Mouse (Mus musculus) midbrain, embryonic 16.5 days (tissue): ENCODE data around the gene Olfr32. TPM values are rescaled to one million over a fixed set of nuclear protein-coding genes. Genes with fewer than 3 reads are reported as not detected.
"Not testable (repeated sequence)": the region's sequence is repeated elsewhere in the genome, so short reads cannot be mapped to it uniquely, and the experiment has no call there.

ENCODE experiments used
- ATAC-seq: fragments of 200-750 bp; cut with Nextera tagmentation; 2 replicates; pipeline ENCODE4 v1.8.0; 2017; ENCODE audit warnings: moderate TSS enrichment
- H3K27ac ChIP-seq: fragments of 300-500 bp; sonication (generic); 2 replicates; pipeline ENCODE4 v1.5.1; 2014; ENCODE audit warnings: mild to moderate bottlenecking, low read length, mixed read lengths
- H3K27me3 ChIP-seq: fragments of 300-500 bp; sonication (generic); 2 replicates; pipeline ENCODE4 v1.6.1; 2014; ENCODE audit warnings: low read depth, low read length, mixed read lengths; ENCODE audit not compliant: control insufficient read depth, insufficient read depth
- H3K36me3 ChIP-seq: fragments of 300-500 bp; sonication (generic); 2 replicates; pipeline ENCODE4 v1.6.1; 2014; ENCODE audit warnings: mild to moderate bottlenecking, low read length, moderate library complexity, mixed read lengths; ENCODE audit not compliant: control insufficient read depth, insufficient read depth
- H3K4me1 ChIP-seq: fragments of 300-500 bp; sonication (generic); 2 replicates; pipeline ENCODE4 v1.6.1; 2014; ENCODE audit warnings: mild to moderate bottlenecking, low read length, mixed read lengths; ENCODE audit not compliant: control insufficient read depth, insufficient read depth
- H3K4me2 ChIP-seq: fragments of 300-500 bp; sonication (generic); 2 replicates; pipeline ENCODE4 v1.6.1; 2014; ENCODE audit warnings: mild to moderate bottlenecking, low read length, mixed read lengths
- H3K4me3 ChIP-seq: fragments of 300-500 bp; sonication (generic); 2 replicates; pipeline ENCODE4 v1.5.1; 2014; ENCODE audit warnings: low read depth, mild to moderate bottlenecking, low read length, moderate library complexity, mixed read lengths
- H3K9ac ChIP-seq: fragments of 300-500 bp; sonication (generic); 2 replicates; pipeline ENCODE4 v1.6.1; 2014; ENCODE audit warnings: low read depth, low read length, mixed read lengths
- H3K9me3 ChIP-seq: fragments of 300-500 bp; sonication (generic); replicated peaks from 2 replicates; pipeline ENCODE4 v1.6.1; 2014; ENCODE audit warnings: mild to moderate bottlenecking, low read length, mixed read lengths; ENCODE audit not compliant: control insufficient read depth, poor library complexity, severe bottlenecking
- WGBS: fragments of 180-500 bp; shearing (Covaris S2); extraction: QIAGEN DNeasy Blood & Tissue Kit; methylation state at CpG from one replicate; pipeline ENCODE4 v1.1.7; 2014; 5-methylcytosine and 5-hydroxymethylcytosine counted together
- polyA plus RNA-seq: library from polyadenylated mRNA; unstranded; fragments of >200 nt; fragmentation: Nextera tagmentation; extraction: Ambion mirVana; gene quantifications from 2 replicates; pipeline ENCODE4 v1.2.1, GENCODE M21; 2015

Gene Olfr32
- polyA plus RNA-seq, result not detected in 2 replicates

- H3K27ac ChIP-seq, result no peak within 1 kb of the TSS
- no peak for ATAC-seq
- no peaks in the 10 kb centered on the region for H3K9me3 ChIP-seq
- no peaks in the 10 kb centered on the region for H3K27me3 ChIP-seq
- H3K36me3 ChIP-seq, result no peaks in the 10 kb centered on the region
- no peak within 1 kb of the TSS for H3K9ac ChIP-seq
- no peaks in the 10 kb centered on the region for H3K4me1 ChIP-seq
- H3K4me3 ChIP-seq, result no peak within 1 kb of the TSS
- H3K4me2 ChIP-seq, result no peak within 1 kb of the TSS
Measured at GRCm38 (mm10) chr2:90142196-90142595, at the start of gene Olfr32. Olfr32 (minus strand) TSS chr2:90142296.

- H3K4me3 ChIP-seq, H3K27ac ChIP-seq, H3K27me3 ChIP-seq, H3K4me1 ChIP-seq, H3K4me2 ChIP-seq, ATAC-seq, H3K36me3 ChIP-seq, H3K9me3 ChIP-seq, H3K9ac ChIP-seq: not testable (repeated sequence)
- no CpG with 5 or more reads among the region's 5 CpGs for WGBS
Measured at GRCm38 (mm10) chr2:90187082-90187481, 45.0 kb upstream of the Olfr32 start.

GRCm38 (mm10) chr2:90186082-90186481, 44.0 kb upstream of the Olfr32 start:
- H3K9ac ChIP-seq, H3K27me3 ChIP-seq, H3K36me3 ChIP-seq, H3K4me3 ChIP-seq, H3K4me2 ChIP-seq, ATAC-seq, H3K4me1 ChIP-seq, H3K9me3 ChIP-seq, H3K27ac ChIP-seq: not testable (repeated sequence)
- WGBS, result no CpG with 5 or more reads among the region's 4 CpGs

- H3K4me2 ChIP-seq, result no peak overlapping the region
- H3K27ac ChIP-seq, result no peak overlapping the region
- ATAC-seq, result no peak
- WGBS, result 95% methylated on average over 9 of the region's 9 CpGs
- H3K27me3 ChIP-seq, result no peaks in the 10 kb centered on the region
- no peaks in the 10 kb centered on the region for H3K36me3 ChIP-seq
- H3K4me3 ChIP-seq, result no peak overlapping the region
- H3K9ac ChIP-seq, result no peak overlapping the region
- H3K9me3 ChIP-seq, result no peaks in the 10 kb centered on the region
- H3K4me1 ChIP-seq, result no peaks in the 10 kb centered on the region
Measured at GRCm38 (mm10) chr2:90153916-90154315, 11.8 kb upstream of the Olfr32 start.

GRCm38 (mm10) chr2:90152991-90153390, 10.9 kb upstream of the Olfr32 start, which contains the start of gene Olfr1270:
Olfr1270 (minus strand) TSS chr2:90153091.
- no peaks in the 10 kb centered on the region for H3K27me3 ChIP-seq
- H3K4me3 ChIP-seq, result no peak within 1 kb of the TSS
- no peak for ATAC-seq
- H3K4me2 ChIP-seq, result no peak within 1 kb of the TSS
- H3K9me3 ChIP-seq, result no peaks in the 10 kb centered on the region
- H3K27ac ChIP-seq, result no peak within 1 kb of the TSS
- no peak within 1 kb of the TSS for H3K9ac ChIP-seq
- H3K4me1 ChIP-seq, result no peaks in the 10 kb centered on the region
- H3K36me3 ChIP-seq, result no peaks in the 10 kb centered on the region
- 88% methylated on average over 3 of the region's 3 CpGs for WGBS

GRCm38 (mm10) chr2:90121312-90121711, 20.8 kb downstream of the Olfr32 start, which contains the start of gene Olfr1269:
Olfr1269 (minus strand) TSS chr2:90121412.
- ATAC-seq, result no peak
- WGBS, result 91% methylated on average over 1 of the region's 1 CpGs
- H3K27ac ChIP-seq, result no peak within 1 kb of the TSS
- no peaks in the 10 kb centered on the region for H3K9me3 ChIP-seq
- H3K9ac ChIP-seq, result no peak within 1 kb of the TSS
- no peaks in the 10 kb centered on the region for H3K27me3 ChIP-seq
- H3K4me2 ChIP-seq, result no peak within 1 kb of the TSS
- H3K4me1 ChIP-seq, result no peaks in the 10 kb centered on the region
- no peak within 1 kb of the TSS for H3K4me3 ChIP-seq
- H3K36me3 ChIP-seq, result no peaks in the 10 kb centered on the region

Other genes with a start within 250 kb of the Olfr32 start
- gene Olfr1258, start 215.0 kb downstream of the Olfr32 start, polyA plus RNA-seq, result not detected in 2 replicates
- gene Olfr1259, start 193.6 kb downstream of the Olfr32 start, polyA plus RNA-seq, result not detected in 2 replicates
- gene Olfr1260, start 168.0 kb downstream of the Olfr32 start, polyA plus RNA-seq, result not detected in 2 replicates
- not detected in 2 replicates for gene Olfr1261, start 151.1 kb downstream of the Olfr32 start, polyA plus RNA-seq
- gene Olfr1262, start 142.2 kb downstream of the Olfr32 start, polyA plus RNA-seq, result not detected in 2 replicates
- not detected in 2 replicates for gene Olfr1263, start 130.2 kb downstream of the Olfr32 start, polyA plus RNA-seq
- not detected in 2 replicates for gene Olfr1264, start 116.7 kb downstream of the Olfr32 start, polyA plus RNA-seq
- not detected in 2 replicates for gene Olfr1265, start 107.0 kb downstream of the Olfr32 start, polyA plus RNA-seq
- not detected in 2 replicates for gene Olfr140, start 78.7 kb downstream of the Olfr32 start, polyA plus RNA-seq
- gene Olfr1269, start 20.9 kb downstream of the Olfr32 start, polyA plus RNA-seq, result not detected in 2 replicates
- gene Olfr1270, start 10.8 kb upstream of the Olfr32 start, polyA plus RNA-seq, result not detected in 2 replicates
- gene Olfr1506, start 82.2 kb upstream of the Olfr32 start, polyA plus RNA-seq, result not detected in 2 replicates
- not detected in 2 replicates for gene Olfr142, start 115.3 kb upstream of the Olfr32 start, polyA plus RNA-seq
- not detected in 2 replicates for gene Olfr1271, start 128.7 kb upstream of the Olfr32 start, polyA plus RNA-seq
- not detected in 2 replicates for gene Olfr1272, start 150.5 kb upstream of the Olfr32 start, polyA plus RNA-seq
- gene Gm13769, start 179.9 kb upstream of the Olfr32 start, polyA plus RNA-seq, result 0.08 TPM in 1 of 2 replicates, not detected in the other